Mouse (Mus musculus) liver, embryonic 15.5 days (tissue): ENCODE measurements around the gene Clta. TPM values are rescaled to one million over a fixed set of nuclear protein-coding genes. Genes with fewer than 3 reads are reported as not detected.

ENCODE experiments used
- ATAC-seq: fragments of 200-750 bp; cut with Nextera tagmentation; 2 replicates; pipeline ENCODE4 v1.8.0; 2017; ENCODE audit warnings: moderate number of reproducible peaks, mild to moderate bottlenecking, moderate library complexity; ENCODE audit not compliant: insufficient read depth
- H3K27ac ChIP-seq: fragments of 300-500 bp; sonication (generic); replicated peaks from 2 replicates; pipeline ENCODE4 v1.5.1; 2015; ENCODE audit warnings: mild to moderate bottlenecking, inconsistent platforms
- H3K27me3 ChIP-seq: fragments of 300-500 bp; sonication (generic); 2 replicates; pipeline ENCODE4 v1.6.1; 2015; ENCODE audit warnings: mild to moderate bottlenecking, inconsistent platforms
- H3K36me3 ChIP-seq: fragments of 300-500 bp; sonication (generic); replicated peaks from 2 replicates; pipeline ENCODE4 v1.6.1; 2015; ENCODE audit warnings: moderate library complexity, mild to moderate bottlenecking, inconsistent platforms
- H3K4me1 ChIP-seq: fragments of 300-500 bp; sonication (generic); replicated peaks from 2 replicates; pipeline ENCODE4 v1.6.1; 2015; ENCODE audit warnings: inconsistent platforms
- H3K4me2 ChIP-seq: fragments of 300-500 bp; sonication (generic); 2 replicates; pipeline ENCODE4 v1.6.1; 2015; ENCODE audit warnings: moderate library complexity, mild to moderate bottlenecking, inconsistent platforms
- H3K4me3 ChIP-seq: fragments of 300-500 bp; sonication (generic); replicated peaks from 2 replicates; pipeline ENCODE4 v1.5.1; 2015; ENCODE audit warnings: mild to moderate bottlenecking, inconsistent platforms
- H3K9ac ChIP-seq: fragments of 300-500 bp; sonication (generic); 2 replicates; pipeline ENCODE4 v1.6.1; 2015; ENCODE audit warnings: moderate library complexity, mild to moderate bottlenecking, inconsistent platforms
- H3K9me3 ChIP-seq: fragments of 300-500 bp; sonication (generic); replicated peaks from 2 replicates; pipeline ENCODE4 v1.6.1; 2016; ENCODE audit warnings: inconsistent platforms
- WGBS: fragments of 180-500 bp; shearing (Covaris S2); methylation state at CpG from one replicate; pipeline ENCODE4 v1.1.7; 2015; ENCODE audit warnings: mixed read lengths; ENCODE audit not compliant: insufficient replicate concordance; 5-methylcytosine and 5-hydroxymethylcytosine counted together
- polyA plus RNA-seq: library from polyadenylated mRNA; unstranded; fragments of >200 nt; fragmentation: Nextera tagmentation; extraction: Ambion mirVana; gene quantifications from 2 replicates; pipeline ENCODE4 v1.2.1, GENCODE M21; 2015

Clta gene
- 117 and 119 TPM in 2 replicates for polyA plus RNA-seq

DNA sequence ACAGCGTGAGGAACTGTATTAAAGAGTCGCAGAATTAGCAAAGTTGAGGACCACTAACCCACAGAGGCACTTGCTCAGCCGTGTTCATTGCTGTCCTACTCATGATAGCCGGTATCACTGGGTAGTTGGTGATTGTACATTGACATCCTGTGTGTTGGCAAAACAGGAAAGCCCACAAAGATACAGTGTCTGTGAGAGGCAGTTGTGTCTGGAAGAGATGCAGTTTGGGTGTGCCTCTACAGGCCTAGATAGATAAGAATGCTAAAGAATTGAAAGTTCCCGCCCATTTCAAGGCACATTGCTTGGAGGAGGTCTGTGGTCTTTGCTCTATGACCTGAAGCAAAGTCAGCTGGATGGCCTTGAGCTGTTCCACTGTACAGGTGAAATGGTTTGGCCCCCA lies at the start of gene Clta:
Gene Clta (plus strand): TSS at position 327 of the 400 bp plus-strand sequence.
- Histone ChIP-seq H3K27me3 (no peaks in the 10 kb centered on the region), H3K9ac (peak within 1 kb of the TSS; percentile 62), H3K4me2 (peak within 1 kb of the TSS; percentile 77), H3K9me3 (no peaks in the 10 kb centered on the region), H3K4me3 (peak within 1 kb of the TSS; percentile 61), H3K4me1 (peaks cover 33% of the 10 kb centered on the region), H3K36me3 (peaks cover 9% of the 10 kb centered on the region; the same call in 1 of the 2 replicates), H3K27ac (peak within 1 kb of the TSS; percentile 95)
- 18% methylated on average over 5 of the region's 5 CpGs for WGBS
- ATAC-seq: peak; percentile 99

GRCm38 (mm10) chr4:43957292-43957845 lies 46.9 kb upstream of the Clta start, which contains the start of gene Glipr2:
Gene Glipr2 (plus strand): TSS chr4:43957401.
- peak; percentile 75 for ATAC-seq
- under 1% methylated on average over 45 of the region's 45 CpGs for WGBS
- Histone ChIP-seq H3K9me3 (no peaks in the 10 kb centered on the region), H3K4me2 (peak within 1 kb of the TSS; percentile 97), H3K27ac (peak within 1 kb of the TSS; percentile 79), H3K4me1 (peaks cover 57% of the 10 kb centered on the region), H3K27me3 (0 out of 2 replicates have a peak, but pooled peaks cover 7% of the 10 kb centered on the region), H3K9ac (peak within 1 kb of the TSS; percentile 68), H3K4me3 (peak within 1 kb of the TSS; percentile 77), H3K36me3 (no peaks in the 10 kb centered on the region)

- Histone ChIP-seq H3K36me3 (no peaks in the 10 kb centered on the region), H3K4me1 (peaks cover 63% of the 10 kb centered on the region), H3K9ac (peak overlapping the region; percentile 68), H3K27ac (peak overlapping the region; percentile 79), H3K4me3 (peak overlapping the region; percentile 77), H3K9me3 (no peaks in the 10 kb centered on the region), H3K27me3 (0 out of 2 replicates have a peak, but pooled peaks cover 7% of the 10 kb centered on the region), H3K4me2 (peak overlapping the region; percentile 97)
- WGBS: under 1% methylated on average over 26 of the region's 26 CpGs
- ATAC-seq: peak; percentile 26
Measured at GRCm38 (mm10) chr4:43957846-43958461, 46.3 kb upstream of the Clta start.

DNA sequence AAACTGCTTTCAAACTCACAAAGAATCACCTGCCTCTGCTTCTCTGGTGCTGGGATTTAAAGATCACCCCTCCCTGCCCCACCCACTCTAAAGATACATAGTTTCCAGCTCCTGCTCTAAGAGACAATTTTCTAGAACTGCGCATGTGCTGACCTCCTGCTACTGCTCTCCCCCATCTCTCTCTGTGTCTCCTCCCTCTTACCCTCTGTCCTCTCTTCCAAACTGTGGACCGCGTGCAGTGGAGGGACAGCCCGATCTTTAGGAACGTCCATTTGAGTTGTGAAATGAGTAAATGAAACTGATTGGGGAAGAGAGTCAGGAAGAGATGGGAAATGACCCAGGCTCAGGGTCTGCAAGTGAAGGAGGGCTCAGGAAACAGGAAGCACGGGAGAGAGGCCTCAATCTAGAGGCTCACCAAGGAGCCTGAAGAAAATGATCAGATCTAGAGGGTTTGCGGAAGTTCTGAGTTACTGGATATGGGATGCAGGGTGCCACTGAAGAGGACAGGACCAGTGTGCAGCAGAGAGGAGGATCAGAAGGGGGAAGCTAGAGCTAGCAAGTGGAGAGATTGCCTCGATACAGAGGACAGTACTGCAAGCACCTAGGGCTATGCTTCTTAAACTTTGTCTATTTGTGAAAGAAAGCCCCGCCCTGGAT lies 44.6 kb upstream of the Clta start:
- ATAC-seq: peak; percentile 27; the same call in 1 of the 2 replicates
- H3K9ac ChIP-seq: peak overlapping the region; percentile 44
- 15% methylated on average over 9 of the region's 9 CpGs for WGBS
- H3K4me2 ChIP-seq: peak overlapping the region; percentile 97
- H3K36me3 ChIP-seq: no peaks in the 10 kb centered on the region
- 0 out of 2 replicates have a peak, but pooled peaks cover 7% of the 10 kb centered on the region for H3K27me3 ChIP-seq
- H3K4me3 ChIP-seq: peak overlapping the region; percentile 77
- no peaks in the 10 kb centered on the region for H3K9me3 ChIP-seq
- H3K27ac ChIP-seq: peak overlapping the region; percentile 89
- H3K4me1 ChIP-seq: peaks cover 80% of the 10 kb centered on the region

- WGBS: 22% methylated on average over 6 of the region's 6 CpGs
- Histone ChIP-seq H3K9me3 (no peaks in the 10 kb centered on the region), H3K4me2 (peak overlapping the region; percentile 97), H3K4me1 (peaks cover 85% of the 10 kb centered on the region), H3K4me3 (peak overlapping the region; percentile 77), H3K27ac (peak overlapping the region; percentile 89), H3K27me3 (0 out of 2 replicates have a peak, but pooled peaks cover 7% of the 10 kb centered on the region), H3K36me3 (no peaks in the 10 kb centered on the region), H3K9ac (peak overlapping the region; percentile 44)
- peak; percentile 36 for ATAC-seq
Measured at GRCm38 (mm10) chr4:43960207-43960606, 44.0 kb upstream of the Clta start.

DNA sequence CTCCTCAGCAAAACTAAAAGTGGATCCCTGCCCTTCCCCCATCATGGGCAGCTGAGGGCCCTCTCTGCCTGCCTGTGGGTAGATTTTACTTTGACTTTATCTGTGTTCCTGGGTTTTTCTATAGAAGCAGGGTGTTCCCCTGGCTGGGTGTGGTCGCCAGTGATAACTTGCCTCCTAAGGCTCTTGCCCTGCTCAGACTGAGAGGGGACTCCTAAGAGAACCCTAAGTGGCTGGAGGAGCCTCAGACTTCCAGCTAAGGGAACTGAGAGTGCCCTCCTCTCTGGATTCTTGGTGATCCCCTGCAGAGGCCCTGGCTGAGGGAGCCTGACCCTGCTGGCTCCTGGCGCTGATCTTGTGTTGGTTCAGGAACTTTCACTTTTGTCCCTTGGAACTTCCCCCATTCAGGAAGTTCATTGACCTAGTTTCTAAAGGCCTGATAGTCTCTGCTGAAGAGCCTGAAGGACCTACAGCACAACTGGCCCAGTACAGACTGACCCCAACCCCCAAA lies 39.9 kb upstream of the Clta start:
- peak; percentile 81 for ATAC-seq
- 7% methylated on average over 2 of the region's 2 CpGs for WGBS
- peaks cover 97% of the 10 kb centered on the region for H3K4me1 ChIP-seq

DNA sequence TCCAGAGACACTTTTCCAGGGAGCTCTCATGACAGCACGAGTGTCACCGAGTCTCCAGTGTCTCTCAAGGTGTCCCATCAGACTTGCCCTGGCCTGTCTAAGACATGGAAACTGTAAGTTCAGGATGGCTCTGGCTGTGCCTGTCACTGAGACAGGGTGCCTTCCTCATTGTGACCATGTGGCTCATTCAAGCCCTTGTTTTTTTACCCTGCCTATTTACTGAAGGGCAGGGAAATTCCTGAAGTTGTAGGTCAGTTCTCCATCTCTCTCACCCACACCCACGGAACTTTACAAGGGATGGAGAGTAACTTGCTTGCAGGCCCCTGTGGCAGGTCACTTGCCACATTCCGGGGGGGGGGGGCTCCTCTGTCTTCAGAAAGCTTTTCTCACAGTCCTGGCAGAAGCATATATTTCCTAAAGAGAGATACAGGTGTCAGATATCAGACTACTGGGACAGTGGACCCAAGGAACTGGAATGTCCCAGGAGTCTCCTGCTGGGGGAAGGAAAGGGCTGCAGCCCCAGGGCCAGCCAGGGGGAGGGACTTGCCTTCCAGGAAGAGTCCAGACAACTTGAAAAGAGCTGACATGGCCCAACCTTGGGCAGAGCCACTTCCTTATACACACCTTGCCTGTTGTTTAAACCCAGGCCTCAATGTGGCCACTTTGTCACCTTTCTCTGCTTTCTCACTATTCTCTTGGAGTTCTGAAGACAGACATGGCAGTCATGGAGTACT lies 39.1 kb upstream of the Clta start:
- peak overlapping the region; percentile 87 for H3K27ac ChIP-seq
- H3K27me3 ChIP-seq: no peaks in the 10 kb centered on the region
- H3K36me3 ChIP-seq: peaks cover 4% of the 10 kb centered on the region
- H3K9ac ChIP-seq: peak overlapping the region; percentile 54; the same call in 1 of the 2 replicates
- ATAC-seq: 0 out of 2 replicates have a peak, but pooled peaks have one; percentile 13
- H3K9me3 ChIP-seq: no peaks in the 10 kb centered on the region
- peak overlapping the region; percentile 81 for H3K4me2 ChIP-seq
- H3K4me3 ChIP-seq: no peak overlapping the region
- 34% methylated on average over 4 of the region's 4 CpGs for WGBS
- peaks cover 96% of the 10 kb centered on the region for H3K4me1 ChIP-seq

More for the DNA sequence above, 39.9 kb upstream of the Clta start:
- Histone ChIP-seq H3K4me2 (peak overlapping the region; percentile 81), H3K36me3 (no peaks in the 10 kb centered on the region; the same call in 1 of the 2 replicates), H3K9ac (peak overlapping the region; percentile 54), H3K9me3 (no peaks in the 10 kb centered on the region), H3K4me3 (peak overlapping the region; percentile 37), H3K27me3 (no peaks in the 10 kb centered on the region), H3K27ac (peak overlapping the region; percentile 87)

- WGBS: 52% methylated on average over 7 of the region's 7 CpGs
- ATAC-seq: no peak
- 0 out of 2 replicates have a peak overlapping the region, but pooled peaks have one; percentile 1 for H3K9ac ChIP-seq
Measured at GRCm38 (mm10) chr4:43965856-43966535, 38.3 kb upstream of the Clta start.

GRCm38 (mm10) chr4:43968650-43969049 lies 35.6 kb upstream of the Clta start:
- no peak for ATAC-seq
- no peak overlapping the region for H3K9ac ChIP-seq
- no peak overlapping the region for H3K27ac ChIP-seq
- WGBS: 80% methylated on average over 13 of the region's 13 CpGs
- no peak overlapping the region for H3K4me3 ChIP-seq
- H3K4me2 ChIP-seq: no peak overlapping the region
- no peaks in the 10 kb centered on the region for H3K9me3 ChIP-seq
- H3K27me3 ChIP-seq: no peaks in the 10 kb centered on the region
- H3K4me1 ChIP-seq: peaks cover 93% of the 10 kb centered on the region
- H3K36me3 ChIP-seq: peaks cover 18% of the 10 kb centered on the region

More at GRCm38 (mm10) chr4:43965856-43966535, 38.3 kb upstream of the Clta start:
- H3K9me3 ChIP-seq: no peaks in the 10 kb centered on the region
- no peaks in the 10 kb centered on the region for H3K27me3 ChIP-seq
- H3K4me1 ChIP-seq: peaks cover 96% of the 10 kb centered on the region
- no peak overlapping the region for H3K4me3 ChIP-seq
- H3K36me3 ChIP-seq: peaks cover 12% of the 10 kb centered on the region
- H3K27ac ChIP-seq: peak overlapping the region; percentile 87
- H3K4me2 ChIP-seq: peak overlapping the region; percentile 81

DNA sequence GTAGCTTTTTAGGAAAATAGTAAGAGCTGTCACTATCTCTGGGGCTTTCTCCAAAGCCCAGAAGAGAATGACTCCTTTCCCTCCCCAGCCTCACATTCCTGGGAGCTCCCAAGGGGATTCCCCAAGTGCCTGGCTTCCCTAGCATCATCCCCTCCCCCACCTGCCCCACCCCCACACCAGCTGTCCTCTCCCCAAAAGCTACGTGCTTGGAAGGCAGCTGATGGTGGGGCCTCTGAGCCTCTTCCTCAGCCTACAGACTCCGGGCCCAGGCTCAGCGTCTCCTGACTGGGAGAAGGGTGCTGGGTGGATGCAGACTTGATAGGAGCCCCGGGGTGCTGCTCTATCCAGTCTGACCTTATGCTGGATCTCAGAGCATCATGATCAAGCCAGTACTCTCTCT lies 34.9 kb upstream of the Clta start:
- Histone ChIP-seq H3K27ac (no peak overlapping the region), H3K4me1 (peaks cover 93% of the 10 kb centered on the region), H3K9ac (no peak overlapping the region)

More for the DNA sequence above, 34.9 kb upstream of the Clta start:
- Histone ChIP-seq H3K4me3 (no peak overlapping the region), H3K36me3 (peaks cover 21% of the 10 kb centered on the region), H3K9me3 (no peaks in the 10 kb centered on the region), H3K27me3 (no peaks in the 10 kb centered on the region), H3K4me2 (no peak overlapping the region)
- ATAC-seq: no peak
- WGBS: 43% methylated on average over 4 of the region's 4 CpGs
